Mouse (Mus musculus) heart, postnatal 0 days (tissue): ENCODE measurements around the gene Efemp2.

ENCODE experiments used
- CTCF ChIP-seq: IDR thresholded peaks from 2 replicates; pipeline ENCODE4 v1.5.1; 2016; ENCODE audit warnings: antibody characterized with exemption, control low read depth, low read depth
- EP300 ChIP-seq: IDR thresholded peaks from 2 replicates; pipeline ENCODE4 v1.6.1; 2016; ENCODE audit warnings: antibody characterized with exemption, low read depth

GRCm38 (mm10) chr19:5431911-5432464, 41.8 kb upstream of the Efemp2 start:
- TF ChIP-seq CTCF, result no peak
- TF ChIP-seq EP300, result no peak
